Mouse (Mus musculus): ENCODE data around the gene Xrra1. TPM values are rescaled to one million over a fixed set of nuclear protein-coding genes. Genes with fewer than 3 reads are reported as not detected.
"Not testable (repeated sequence)": the region's sequence is repeated elsewhere in the genome, so short reads cannot be mapped to it uniquely, and the experiment has no call there.

Gene Xrra1
- polyA plus RNA-seq (2014; fragmentation: Nextera tagmentation; extraction: Ambion mirVana) = 0.21 and 0.36 TPM in 2 replicates

DNA sequence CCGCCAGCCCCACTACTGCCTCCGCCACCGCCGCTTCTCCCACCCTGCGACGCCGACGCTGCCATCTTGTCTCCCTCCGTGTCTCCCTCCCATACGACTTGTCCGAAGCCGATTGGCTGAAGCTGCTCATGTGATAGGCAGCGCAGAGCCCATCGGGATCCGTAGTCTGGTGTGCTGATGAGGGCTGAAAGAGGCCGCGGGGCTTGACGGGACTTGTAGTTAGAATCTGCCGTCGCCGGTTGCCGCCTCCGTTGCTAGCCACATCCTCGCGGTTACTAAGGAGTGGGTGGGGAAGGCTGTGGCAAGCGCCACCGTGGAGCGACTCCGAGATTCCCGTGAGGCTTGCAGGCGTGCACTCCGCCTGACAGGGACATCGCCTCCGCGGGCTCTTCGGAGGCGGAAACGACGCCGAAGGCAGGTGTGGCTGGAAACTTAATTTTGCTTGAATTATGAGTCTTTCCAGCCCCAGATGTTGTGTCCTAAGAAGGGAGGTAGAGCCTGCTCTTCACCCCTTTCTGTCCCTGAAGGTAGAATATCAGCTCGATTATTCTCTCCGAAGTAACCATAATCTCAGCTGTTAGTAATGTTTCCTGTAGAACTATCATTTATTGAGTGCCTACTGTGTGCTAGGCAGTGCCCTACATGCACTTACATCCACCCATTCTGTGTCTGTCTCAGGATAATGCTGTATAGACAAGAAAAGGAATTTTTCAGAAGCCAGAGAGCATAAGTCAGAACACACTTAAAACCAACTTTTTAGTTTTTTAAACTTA is at the start of gene Xrra1:
Gene Xrra1, plus strand, starts transcription at position 304 of the 773 bp plus-strand sequence.
- H3K9me3 ChIP-seq (ENCODE audit: control insufficient read depth, low read length) = no peaks in the 10 kb centered on the region
- H3K4me2 ChIP-seq (ENCODE audit: low read depth, severe bottlenecking) = peak within 1 kb of the TSS; percentile 61
- peaks cover 3% of the 10 kb centered on the region; the same call in 1 of the 2 replicates for H3K36me3 ChIP-seq (ENCODE audit: control insufficient read depth, insufficient read depth, low read length)
- DNase-seq (ENCODE audit: low spot score) (peak; percentile 98), ATAC-seq (ENCODE audit: insufficient number of reproducible peaks, low FRiP score, low TSS enrichment, low read depth) (peak; percentile 97)
- H3K4me3 ChIP-seq (ENCODE audit: low read depth, low read length) = peak within 1 kb of the TSS; percentile 89
- no peaks in the 10 kb centered on the region for H3K27me3 ChIP-seq (ENCODE audit: control insufficient read depth, insufficient read depth, low read length)
- peak within 1 kb of the TSS; percentile 95 for H3K9ac ChIP-seq (ENCODE audit: low read length)
- no peak within 1 kb of the TSS; the same call in 1 of the 2 replicates for H3K27ac ChIP-seq (replicated peaks; ENCODE audit: low read depth, low read length)
- peaks cover 5% of the 10 kb centered on the region for H3K4me1 ChIP-seq (ENCODE audit: control insufficient read depth, insufficient read depth, low read length)
- WGBS = under 1% methylated on average over 42 of the region's 42 CpGs

DNA sequence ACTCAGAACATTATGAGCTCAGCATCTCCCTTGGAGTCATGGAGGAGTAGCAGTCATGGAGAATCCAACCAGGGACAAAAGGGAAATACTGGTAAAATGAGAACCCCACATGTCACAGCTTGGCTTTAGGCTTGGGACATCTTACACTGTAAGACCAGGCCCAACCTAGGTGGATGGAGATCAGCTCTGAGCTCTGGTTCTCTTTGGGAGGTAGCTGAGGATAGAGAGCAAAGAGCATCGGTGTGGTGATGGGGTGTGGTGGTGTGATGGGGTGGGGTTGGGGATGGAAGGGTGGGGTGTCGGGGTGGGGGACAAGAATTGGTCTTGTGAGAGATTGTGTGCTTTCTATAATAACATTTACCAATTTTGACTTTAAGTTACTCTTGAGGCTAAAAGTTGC is 48.1 kb upstream of the Xrra1 start:
- WGBS = 91% methylated on average over 2 of the region's 2 CpGs
- H3K27ac ChIP-seq (replicated peaks; ENCODE audit: low read depth, low read length) = no peak overlapping the region
- no peak overlapping the region for H3K4me3 ChIP-seq (ENCODE audit: low read depth, low read length)
- no peaks in the 10 kb centered on the region for H3K4me1 ChIP-seq (ENCODE audit: control insufficient read depth, insufficient read depth, low read length)
- H3K27me3 ChIP-seq (ENCODE audit: control insufficient read depth, insufficient read depth, low read length) = no peaks in the 10 kb centered on the region
- ATAC-seq (ENCODE audit: insufficient number of reproducible peaks, low FRiP score, low TSS enrichment, low read depth) (no peak), DNase-seq (ENCODE audit: low spot score) (no peak)
- H3K9ac ChIP-seq (ENCODE audit: low read length) = no peak overlapping the region
- H3K4me2 ChIP-seq (ENCODE audit: low read depth, severe bottlenecking) = no peak overlapping the region
- no peaks in the 10 kb centered on the region for H3K36me3 ChIP-seq (ENCODE audit: control insufficient read depth, insufficient read depth, low read length)
- no peaks in the 10 kb centered on the region for H3K9me3 ChIP-seq (ENCODE audit: control insufficient read depth, low read length)

DNA sequence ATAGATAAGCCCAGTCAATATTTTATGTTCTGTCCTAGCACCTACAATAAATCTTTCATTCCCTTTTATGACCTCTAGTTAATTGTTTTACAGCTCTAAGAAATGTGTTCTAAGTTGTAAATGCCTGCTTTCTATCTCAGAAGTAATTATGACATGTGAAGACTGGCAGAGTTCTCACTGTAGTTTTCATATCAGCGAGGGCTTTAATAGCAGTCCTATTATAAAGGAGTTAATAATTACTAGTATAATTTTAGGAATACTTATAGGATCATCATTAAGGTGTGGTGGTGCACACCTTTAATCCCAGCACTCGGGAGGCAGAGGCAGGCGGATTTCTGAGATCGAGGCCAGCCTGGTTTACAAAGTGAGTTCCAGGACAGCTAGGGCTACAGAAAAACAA is 47.3 kb upstream of the Xrra1 start:
- Histone ChIP-seq H3K4me1 (ENCODE audit: control insufficient read depth, insufficient read depth, low read length) (no peaks in the 10 kb centered on the region), H3K27me3 (ENCODE audit: control insufficient read depth, insufficient read depth, low read length) (no peaks in the 10 kb centered on the region), H3K4me3 (ENCODE audit: low read depth, low read length) (no peak overlapping the region), H3K4me2 (ENCODE audit: low read depth, severe bottlenecking) (no peak overlapping the region), H3K27ac (replicated peaks; ENCODE audit: low read depth, low read length) (no peak overlapping the region), H3K9me3 (ENCODE audit: control insufficient read depth, low read length) (no peaks in the 10 kb centered on the region), H3K36me3 (ENCODE audit: control insufficient read depth, insufficient read depth, low read length) (no peaks in the 10 kb centered on the region), H3K9ac (ENCODE audit: low read length) (no peak overlapping the region)
- DNase-seq (ENCODE audit: low spot score) = no peak
- WGBS = 83% methylated on average over 4 of the region's 4 CpGs
- no peak for ATAC-seq (ENCODE audit: insufficient number of reproducible peaks, low FRiP score, low TSS enrichment, low read depth)

DNA sequence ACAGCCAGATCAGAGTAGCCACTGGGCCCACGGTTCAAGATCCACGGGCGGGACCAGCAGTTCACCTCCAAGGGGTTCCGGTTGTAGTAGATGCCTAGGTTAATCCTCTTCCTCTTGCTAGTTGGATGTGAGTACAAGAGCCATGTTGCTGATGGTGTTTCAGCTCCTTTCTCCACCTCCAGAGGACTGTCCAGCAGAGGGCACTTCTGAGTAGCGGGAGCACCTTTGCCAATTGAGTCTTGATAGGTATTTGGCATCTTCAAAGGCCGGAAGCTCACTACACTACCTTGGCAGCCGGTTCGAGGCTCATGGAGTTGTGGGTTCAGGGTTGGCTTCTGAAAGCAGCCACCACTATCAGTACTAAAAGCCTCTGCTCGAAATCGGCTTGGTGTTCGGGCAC is 45.5 kb upstream of the Xrra1 start:
- no peak for ATAC-seq (ENCODE audit: insufficient number of reproducible peaks, low FRiP score, low TSS enrichment, low read depth)
- Histone ChIP-seq H3K36me3 (ENCODE audit: control insufficient read depth, insufficient read depth, low read length) (no peaks in the 10 kb centered on the region), H3K9me3 (ENCODE audit: control insufficient read depth, low read length) (no peaks in the 10 kb centered on the region), H3K4me1 (ENCODE audit: control insufficient read depth, insufficient read depth, low read length) (no peaks in the 10 kb centered on the region), H3K27ac (replicated peaks; ENCODE audit: low read depth, low read length) (no peak overlapping the region), H3K27me3 (ENCODE audit: control insufficient read depth, insufficient read depth, low read length) (no peaks in the 10 kb centered on the region), H3K4me3 (ENCODE audit: low read depth, low read length) (no peak overlapping the region), H3K4me2 (ENCODE audit: low read depth, severe bottlenecking) (no peak overlapping the region), H3K9ac (ENCODE audit: low read length) (no peak overlapping the region)
- 92% methylated on average over 11 of the region's 11 CpGs for WGBS
- no peak for DNase-seq (ENCODE audit: low spot score)

DNA sequence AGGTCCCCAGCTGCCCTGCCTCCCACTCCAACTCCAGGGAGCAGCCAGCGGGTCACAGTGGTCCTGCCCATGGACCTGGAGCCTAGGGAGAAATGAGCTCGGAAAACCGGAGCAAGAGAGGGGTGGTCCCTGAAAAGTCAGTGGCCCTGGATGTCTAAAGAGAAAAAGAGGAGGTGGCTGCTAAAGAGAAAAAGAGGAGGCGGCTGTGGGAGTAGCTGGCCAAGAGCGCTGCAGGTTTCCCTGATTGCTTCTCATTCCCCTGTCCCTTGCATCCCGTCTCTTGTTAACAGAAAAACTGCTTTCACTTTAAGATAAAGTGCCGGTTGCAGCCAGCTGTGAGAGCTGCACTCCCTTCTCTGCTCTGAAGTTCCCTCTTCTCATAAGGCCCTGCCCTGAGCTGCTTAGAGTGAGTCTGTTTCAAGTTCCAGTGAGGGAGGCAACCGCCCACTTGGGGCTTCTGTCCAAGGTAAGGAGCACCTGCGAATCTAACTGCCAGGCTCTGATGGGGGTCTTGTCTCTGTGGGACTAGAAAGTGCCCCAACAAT is 40.7 kb upstream of the Xrra1 start:
- H3K9me3 ChIP-seq (ENCODE audit: control insufficient read depth, low read length); H3K9ac ChIP-seq (ENCODE audit: low read length); ATAC-seq (ENCODE audit: insufficient number of reproducible peaks, low FRiP score, low TSS enrichment, low read depth); H3K4me2 ChIP-seq (ENCODE audit: low read depth, severe bottlenecking); H3K4me3 ChIP-seq (ENCODE audit: low read depth, low read length); H3K27me3 ChIP-seq (ENCODE audit: control insufficient read depth, insufficient read depth, low read length); H3K4me1 ChIP-seq (ENCODE audit: control insufficient read depth, insufficient read depth, low read length); H3K36me3 ChIP-seq (ENCODE audit: control insufficient read depth, insufficient read depth, low read length); H3K27ac ChIP-seq (replicated peaks; ENCODE audit: low read depth, low read length); DNase-seq (ENCODE audit: low spot score): not testable (repeated sequence)
- 20% methylated on average over 9 of the region's 9 CpGs for WGBS

DNA sequence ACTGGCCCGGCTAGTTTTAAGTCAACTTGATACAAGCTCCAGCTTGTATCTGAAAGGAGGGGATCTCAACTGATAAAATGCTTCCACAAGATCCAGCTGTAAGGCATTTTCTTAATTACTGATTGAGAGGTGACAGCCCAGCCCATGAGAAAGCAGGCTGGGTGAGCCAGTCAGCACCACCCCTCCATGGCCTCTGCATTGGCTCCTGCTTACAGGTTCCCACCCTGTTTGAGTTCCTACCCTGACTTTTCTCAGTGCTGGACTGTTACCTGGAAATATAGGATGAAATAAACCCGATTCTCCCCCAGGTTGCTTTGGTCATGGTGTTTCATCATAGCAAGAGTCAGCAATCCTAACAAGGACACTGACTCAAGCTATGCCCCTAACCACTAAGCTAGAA is 37.0 kb upstream of the Xrra1 start:
- no peaks in the 10 kb centered on the region for H3K36me3 ChIP-seq (ENCODE audit: control insufficient read depth, insufficient read depth, low read length)
- WGBS = 80% methylated on average over 2 of the region's 2 CpGs
- no peak overlapping the region for H3K27ac ChIP-seq (replicated peaks; ENCODE audit: low read depth, low read length)
- ATAC-seq (ENCODE audit: insufficient number of reproducible peaks, low FRiP score, low TSS enrichment, low read depth) (no peak), DNase-seq (ENCODE audit: low spot score) (no peak)
- no peak overlapping the region for H3K4me2 ChIP-seq (ENCODE audit: low read depth, severe bottlenecking)
- no peaks in the 10 kb centered on the region for H3K4me1 ChIP-seq (ENCODE audit: control insufficient read depth, insufficient read depth, low read length)
- no peaks in the 10 kb centered on the region for H3K9me3 ChIP-seq (ENCODE audit: control insufficient read depth, low read length)
- no peak overlapping the region for H3K4me3 ChIP-seq (ENCODE audit: low read depth, low read length)
- H3K27me3 ChIP-seq (ENCODE audit: control insufficient read depth, insufficient read depth, low read length) = no peaks in the 10 kb centered on the region
- H3K9ac ChIP-seq (ENCODE audit: low read length) = no peak overlapping the region

DNA sequence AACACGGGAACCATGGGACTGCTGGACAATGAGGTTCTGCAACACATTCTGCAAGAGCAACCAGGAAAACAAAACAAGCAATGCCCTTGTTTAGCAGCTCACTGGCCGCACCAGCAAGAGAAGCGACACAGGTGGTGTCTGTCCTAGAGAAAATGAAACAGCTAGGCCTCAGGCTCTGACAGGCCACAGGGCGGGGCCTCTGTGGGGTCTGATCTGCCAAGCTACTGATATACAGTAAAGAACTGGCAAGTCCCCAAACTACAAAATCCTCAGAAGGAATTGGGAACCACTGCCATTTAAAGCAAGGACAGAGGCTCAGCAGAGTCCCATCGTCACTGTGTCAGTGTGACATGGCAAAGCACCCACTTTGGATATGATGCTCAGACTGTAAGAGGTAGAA is 36.5 kb upstream of the Xrra1 start:
- Histone ChIP-seq H3K27me3 (ENCODE audit: control insufficient read depth, insufficient read depth, low read length) (no peaks in the 10 kb centered on the region), H3K9me3 (ENCODE audit: control insufficient read depth, low read length) (no peaks in the 10 kb centered on the region), H3K36me3 (ENCODE audit: control insufficient read depth, insufficient read depth, low read length) (no peaks in the 10 kb centered on the region), H3K9ac (ENCODE audit: low read length) (no peak overlapping the region), H3K4me3 (ENCODE audit: low read depth, low read length) (no peak overlapping the region), H3K4me1 (ENCODE audit: control insufficient read depth, insufficient read depth, low read length) (no peaks in the 10 kb centered on the region), H3K27ac (replicated peaks; ENCODE audit: low read depth, low read length) (no peak overlapping the region), H3K4me2 (ENCODE audit: low read depth, severe bottlenecking) (no peak overlapping the region)
- WGBS = 89% methylated on average over 5 of the region's 5 CpGs
- ATAC-seq (ENCODE audit: insufficient number of reproducible peaks, low FRiP score, low TSS enrichment, low read depth) (no peak), DNase-seq (ENCODE audit: low spot score) (no peak)

DNA sequence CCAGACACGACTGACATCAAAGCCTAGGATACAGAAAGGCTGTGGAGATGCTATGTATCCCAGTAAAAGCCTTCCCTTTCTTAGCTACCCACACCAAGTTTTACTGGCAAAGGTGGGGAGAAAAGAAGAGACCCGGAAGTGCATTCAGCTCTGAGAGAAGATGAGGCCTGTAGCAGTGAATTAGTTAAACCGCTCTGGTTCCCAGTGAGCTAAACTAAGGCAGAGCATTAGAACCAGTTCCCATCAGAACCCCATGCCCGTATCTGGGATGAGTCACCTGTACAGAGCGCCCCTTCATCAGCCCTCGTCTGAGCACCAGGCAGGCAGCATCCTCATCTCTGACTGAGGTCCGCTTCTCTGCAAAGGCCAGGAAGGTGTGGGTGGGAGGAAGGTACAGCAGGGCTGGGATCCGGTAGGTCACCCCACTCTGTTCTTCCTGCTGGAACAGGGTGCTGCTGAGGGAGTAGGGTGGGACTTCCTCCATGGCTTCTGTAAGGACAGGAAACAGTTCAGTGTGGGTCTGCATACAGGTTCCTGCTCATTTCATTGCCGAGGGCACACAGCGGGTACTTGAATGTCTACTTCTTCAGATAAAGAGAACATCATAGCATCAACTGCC is 35.8 kb upstream of the Xrra1 start:
- H3K27ac ChIP-seq (replicated peaks; ENCODE audit: low read depth, low read length) = no peak overlapping the region
- no peaks in the 10 kb centered on the region for H3K4me1 ChIP-seq (ENCODE audit: control insufficient read depth, insufficient read depth, low read length)
- H3K9me3 ChIP-seq (ENCODE audit: control insufficient read depth, low read length) = no peaks in the 10 kb centered on the region
- WGBS = 89% methylated on average over 10 of the region's 10 CpGs
- no peaks in the 10 kb centered on the region for H3K27me3 ChIP-seq (ENCODE audit: control insufficient read depth, insufficient read depth, low read length)
- H3K4me3 ChIP-seq (ENCODE audit: low read depth, low read length) = no peak overlapping the region
- no peaks in the 10 kb centered on the region for H3K36me3 ChIP-seq (ENCODE audit: control insufficient read depth, insufficient read depth, low read length)
- ATAC-seq (ENCODE audit: insufficient number of reproducible peaks, low FRiP score, low TSS enrichment, low read depth) (no peak), DNase-seq (ENCODE audit: low spot score) (no peak)
- no peak overlapping the region for H3K4me2 ChIP-seq (ENCODE audit: low read depth, severe bottlenecking)
- no peak overlapping the region for H3K9ac ChIP-seq (ENCODE audit: low read length)
